Mouse (Mus musculus) inflammation-experienced regulatory T-cells, adult 6 months (primary cell): ENCODE data around the gene Sclt1. TPM values are rescaled to one million over a fixed set of nuclear protein-coding genes. Genes with fewer than 3 reads are reported as not detected.

Experiments used
- ATAC-seq: one replicate; pipeline ENCODE4 v1.8.0; 2017
- polyA plus RNA-seq, 3 experiments: library from polyadenylated mRNA; unstranded; fragments of 100-300 nt; shearing (Covaris generic); gene quantifications; one replicate each; pipeline ENCODE4 v1.2.1; 2017

Gene Sclt1
- polyA plus RNA-seq, 3 experiments from 2014 or later, result 3.0 to 6.8 (median 5.2) TPM

- ATAC-seq, result peak; percentile 14
Observed at GRCm38 (mm10) chr3:41605601-41606329, 136.5 kb downstream of the Sclt1 start.

DNA sequence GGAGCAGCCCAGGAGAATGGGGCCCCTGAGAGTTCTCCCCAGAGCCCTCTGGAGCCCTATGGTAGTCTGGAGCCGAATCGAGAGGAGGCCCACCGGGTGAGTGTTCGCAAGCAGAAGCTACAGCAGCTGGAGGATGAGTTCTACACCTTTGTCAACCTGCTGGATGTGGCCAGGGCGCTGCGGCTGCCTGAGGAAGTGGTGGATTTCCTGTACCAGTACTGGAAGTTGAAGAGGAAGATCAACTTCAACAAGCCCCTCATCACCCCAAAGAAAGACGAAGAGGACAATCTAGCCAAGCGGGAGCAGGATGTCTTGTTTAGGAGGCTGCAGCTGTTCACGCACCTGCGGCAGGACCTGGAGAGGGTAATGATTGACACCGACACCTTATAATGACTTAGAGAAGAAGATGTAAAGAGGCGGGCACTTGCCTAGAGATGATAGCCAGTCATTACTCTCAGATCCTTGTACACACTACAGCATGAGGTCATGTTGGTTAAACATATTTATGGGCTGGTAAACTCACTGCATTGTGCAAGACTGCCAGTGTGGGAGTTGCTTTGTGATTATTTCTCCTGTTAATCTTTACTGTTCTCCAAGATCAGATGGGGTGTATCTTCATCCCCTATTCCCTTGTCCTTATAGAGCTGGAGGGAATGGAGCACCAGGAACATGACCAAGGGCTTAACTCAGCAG is 137.5 kb downstream of the Sclt1 start:
- ATAC-seq, result peak; percentile 43

- ATAC-seq, result no peak
Observed at GRCm38 (mm10) chr3:41603470-41604019, 138.8 kb downstream of the Sclt1 start.

DNA sequence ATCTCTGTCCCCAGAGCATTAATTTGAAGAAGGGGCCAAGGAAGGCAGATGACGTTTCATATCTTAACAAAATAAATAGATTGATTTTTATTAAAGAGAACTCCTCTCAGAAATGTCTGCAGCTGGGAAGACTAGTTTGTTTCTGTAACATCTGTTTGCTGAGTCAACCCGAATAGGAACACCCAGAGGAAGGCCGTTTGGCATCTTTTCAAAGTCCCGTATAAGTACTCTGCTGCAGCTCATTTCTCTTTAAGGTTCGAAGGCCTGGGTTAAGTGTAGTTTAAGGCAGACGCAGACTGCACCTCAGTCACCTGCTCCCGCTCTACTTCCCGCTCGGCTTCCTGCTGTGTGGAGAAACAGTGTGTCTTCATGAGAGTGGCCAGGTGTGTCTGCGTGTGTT is 139.4 kb downstream of the Sclt1 start:
- ATAC-seq, result no peak

- no peak for ATAC-seq
Observed at GRCm38 (mm10) chr3:41601226-41602020, 140.9 kb downstream of the Sclt1 start.

DNA sequence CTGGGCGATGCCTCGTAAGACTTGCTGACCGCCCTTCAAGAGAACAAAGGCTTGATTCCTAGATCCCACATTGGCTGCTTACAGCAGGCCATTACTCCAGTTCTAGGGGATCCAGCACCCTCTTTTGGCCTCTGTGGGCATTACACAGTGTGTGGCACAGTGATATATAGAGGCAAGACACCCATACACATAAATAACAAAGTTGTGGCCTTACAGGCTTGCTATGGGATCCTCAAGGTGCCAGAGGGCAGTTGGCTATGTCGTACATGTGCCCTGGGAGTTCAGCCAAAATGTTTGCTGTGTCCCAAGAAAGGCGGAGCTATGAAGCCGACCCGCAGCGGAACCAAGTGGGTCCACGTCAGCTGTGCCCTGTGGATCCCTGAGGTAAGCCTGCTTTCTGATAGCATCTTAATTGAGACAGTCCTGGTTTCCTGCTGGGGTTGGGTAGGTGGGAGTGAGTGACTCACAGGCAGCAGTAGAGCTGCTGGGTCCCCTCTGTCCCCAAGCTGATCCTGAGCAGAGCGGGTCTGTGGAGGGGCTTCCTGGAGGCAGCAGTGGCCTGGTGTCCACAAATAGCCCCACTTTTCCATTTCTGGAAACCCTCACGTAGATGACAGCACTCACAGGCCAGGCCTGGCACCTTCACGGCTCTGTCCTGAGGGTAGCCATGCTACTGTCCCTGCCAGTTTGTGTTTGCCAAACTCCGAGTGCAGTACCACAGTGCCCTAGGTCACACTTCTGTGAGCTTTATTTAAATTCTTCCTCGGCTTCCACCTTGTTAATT is 142.3 kb downstream of the Sclt1 start:
- peak; percentile 60 for ATAC-seq

DNA sequence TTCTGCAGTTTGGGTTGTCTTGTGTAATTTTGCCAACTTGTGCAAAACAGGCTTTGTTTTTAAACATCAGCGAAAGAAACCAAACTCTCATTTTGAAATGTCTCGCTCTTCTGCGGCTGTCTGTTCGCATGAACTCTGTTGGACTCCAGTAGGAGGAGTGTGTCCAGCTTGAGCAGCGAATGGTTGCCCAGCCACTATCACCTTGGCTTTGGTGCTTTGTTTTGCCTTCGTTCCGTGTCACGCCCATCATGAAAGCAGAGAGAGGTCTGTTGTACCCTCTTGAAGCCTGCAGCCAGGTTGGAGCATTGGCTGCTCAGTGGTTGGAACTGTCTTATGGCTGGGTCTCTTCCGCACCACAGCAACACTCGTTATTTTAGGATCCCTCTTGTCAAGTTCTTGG is 143.1 kb downstream of the Sclt1 start:
- no peak for ATAC-seq

DNA sequence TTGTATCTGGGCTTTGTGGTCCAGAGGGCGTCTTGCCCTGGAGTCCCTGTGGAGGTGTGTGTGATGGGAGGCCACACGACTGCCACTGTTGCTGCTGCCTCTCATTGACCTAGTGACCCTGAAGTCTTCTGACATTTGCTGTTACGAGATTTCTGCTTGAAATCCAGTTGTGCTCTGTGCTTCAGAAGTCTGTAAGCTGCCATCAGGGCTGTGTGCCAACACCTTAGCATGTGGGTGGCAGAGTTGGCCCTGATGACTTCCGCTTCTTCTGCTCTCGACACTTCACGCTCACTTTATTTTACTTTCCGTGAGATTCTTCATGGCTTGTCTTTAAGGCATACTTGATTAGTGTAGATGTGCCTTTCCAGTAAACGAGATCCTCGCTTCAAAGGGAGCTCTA is 143.9 kb downstream of the Sclt1 start:
- ATAC-seq, result no peak

GRCm38 (mm10) chr3:41597036-41597435 is 145.3 kb downstream of the Sclt1 start:
- no peak for ATAC-seq

- ATAC-seq, result no peak
Observed at GRCm38 (mm10) chr3:41595010-41595409, 147.3 kb downstream of the Sclt1 start.

DNA sequence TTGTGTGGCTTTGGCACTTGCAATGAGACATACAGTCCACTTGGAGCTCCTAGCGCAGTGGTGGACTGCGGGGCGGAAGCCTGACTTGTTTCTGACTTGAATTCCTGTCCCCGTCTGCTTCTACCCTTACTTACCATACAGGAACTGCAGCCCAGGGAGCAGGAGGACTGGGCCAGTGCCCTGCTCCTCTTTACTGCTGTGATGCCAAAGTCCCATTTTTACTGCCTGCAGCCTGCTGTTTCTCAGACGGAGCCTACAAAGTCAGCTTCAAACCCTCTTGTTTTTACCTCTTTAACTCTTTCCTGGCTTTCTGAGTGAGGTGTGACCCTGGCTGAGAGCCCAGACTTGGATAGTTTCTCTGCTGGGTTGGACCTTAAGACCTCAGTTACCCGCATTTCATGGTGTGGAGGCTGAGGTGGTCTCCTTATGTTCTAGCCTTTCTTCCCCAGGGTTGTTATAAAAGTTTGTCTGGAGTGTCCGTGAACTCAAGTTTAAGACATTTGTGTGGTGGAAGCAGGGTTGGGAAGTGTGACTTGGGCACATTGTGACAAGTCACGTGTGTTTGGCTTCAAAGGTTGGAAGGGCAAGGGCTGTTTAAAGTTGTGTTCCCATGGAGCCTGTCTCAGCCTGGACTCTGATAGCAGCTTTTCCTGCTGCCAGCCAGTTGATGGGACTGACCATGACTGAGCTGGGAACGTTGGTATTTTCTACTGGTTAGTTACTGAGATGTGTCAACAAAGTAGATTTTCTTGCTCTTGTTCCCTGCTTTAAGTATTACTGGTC is 148.0 kb downstream of the Sclt1 start:
- ATAC-seq, result no peak

GRCm38 (mm10) chr3:41592805-41593204 is 149.5 kb downstream of the Sclt1 start:
- ATAC-seq, result no peak

DNA sequence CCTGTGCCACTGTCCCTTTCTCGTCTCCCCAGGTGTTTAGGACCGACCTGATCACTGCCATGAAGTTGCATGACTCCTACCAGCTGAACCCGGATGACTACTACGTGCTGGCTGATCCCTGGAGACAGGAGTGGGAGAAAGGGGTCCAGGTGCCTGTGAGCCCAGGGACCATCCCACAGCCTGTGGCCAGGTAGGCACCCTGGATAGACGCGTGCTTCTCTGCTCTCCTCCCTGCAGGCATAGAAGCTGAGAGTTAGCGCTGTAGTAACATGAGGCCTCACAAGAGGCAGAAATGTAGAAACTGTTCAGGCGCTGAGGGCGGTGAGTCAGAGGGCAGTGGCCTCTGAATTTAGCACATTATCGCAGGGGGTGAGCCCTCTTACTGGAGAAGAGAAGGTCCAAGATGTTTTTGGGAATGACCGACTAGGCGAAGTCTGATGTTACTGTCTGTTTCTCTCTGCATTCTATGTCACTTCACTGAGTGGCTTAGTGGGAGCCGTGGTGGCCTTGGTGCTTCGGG is 150.6 kb downstream of the Sclt1 start:
- ATAC-seq, result no peak

DNA sequence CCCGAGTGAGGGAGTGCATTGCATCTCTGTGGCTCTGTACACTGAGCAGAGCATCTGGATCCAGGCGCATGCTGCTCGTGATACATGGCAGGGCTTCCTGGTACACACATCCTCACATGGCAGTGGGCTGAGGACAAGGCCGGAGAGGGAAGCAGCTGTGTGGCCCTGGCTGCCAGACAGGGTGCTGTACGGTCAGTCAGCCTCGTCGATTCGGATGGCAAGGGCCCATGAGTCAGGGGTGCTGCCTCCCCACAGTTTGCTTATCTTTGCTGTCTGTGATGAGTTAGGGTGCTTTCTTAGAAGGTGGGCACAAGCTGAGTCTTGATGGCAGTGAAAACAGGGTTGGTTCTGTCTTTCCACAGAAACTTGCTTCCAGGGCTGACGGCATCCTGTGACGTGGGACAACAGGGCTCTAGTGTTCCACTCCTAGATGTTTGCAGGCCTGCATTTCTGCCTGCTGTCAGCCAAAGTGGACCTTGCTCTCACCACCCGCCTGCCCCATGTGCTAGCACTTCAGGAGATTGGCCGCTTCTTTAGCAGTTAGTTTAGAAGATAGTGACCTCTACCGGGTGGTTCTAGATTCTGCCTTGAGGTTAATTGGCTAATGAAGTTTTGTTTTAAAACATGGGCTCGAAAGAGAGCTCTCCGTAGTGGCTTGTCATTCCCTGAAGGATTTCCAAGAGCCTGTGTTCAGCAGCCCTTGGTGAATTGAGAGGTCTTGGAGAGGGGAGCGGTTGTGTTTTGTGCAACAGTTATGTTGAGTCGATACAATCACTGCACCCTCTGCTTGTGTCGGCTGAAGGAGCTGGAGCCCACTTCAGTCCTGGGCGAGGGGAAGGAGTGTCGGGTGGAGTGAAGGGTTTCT is 151.4 kb downstream of the Sclt1 start:
- ATAC-seq, result no peak

DNA sequence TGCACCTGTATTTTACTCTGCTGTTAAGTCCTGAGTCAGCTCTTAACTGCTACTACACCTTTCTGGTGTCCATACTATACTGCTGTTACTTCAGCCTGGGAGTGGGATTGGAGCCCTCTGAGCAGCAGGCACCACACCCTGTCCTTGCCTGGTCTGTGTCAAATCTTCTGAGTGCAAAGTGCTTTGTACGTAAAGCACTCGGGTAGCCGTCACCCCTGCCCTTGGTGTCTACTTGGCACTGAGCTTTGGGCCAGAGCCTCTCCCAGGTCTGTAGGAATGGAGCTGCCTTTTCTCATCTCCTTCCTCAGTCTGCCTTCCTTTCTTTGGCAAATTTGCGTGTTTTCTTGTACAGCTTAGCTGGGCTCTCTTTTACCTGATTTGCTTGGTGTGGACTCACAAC is 152.3 kb downstream of the Sclt1 start:
- no peak for ATAC-seq

DNA sequence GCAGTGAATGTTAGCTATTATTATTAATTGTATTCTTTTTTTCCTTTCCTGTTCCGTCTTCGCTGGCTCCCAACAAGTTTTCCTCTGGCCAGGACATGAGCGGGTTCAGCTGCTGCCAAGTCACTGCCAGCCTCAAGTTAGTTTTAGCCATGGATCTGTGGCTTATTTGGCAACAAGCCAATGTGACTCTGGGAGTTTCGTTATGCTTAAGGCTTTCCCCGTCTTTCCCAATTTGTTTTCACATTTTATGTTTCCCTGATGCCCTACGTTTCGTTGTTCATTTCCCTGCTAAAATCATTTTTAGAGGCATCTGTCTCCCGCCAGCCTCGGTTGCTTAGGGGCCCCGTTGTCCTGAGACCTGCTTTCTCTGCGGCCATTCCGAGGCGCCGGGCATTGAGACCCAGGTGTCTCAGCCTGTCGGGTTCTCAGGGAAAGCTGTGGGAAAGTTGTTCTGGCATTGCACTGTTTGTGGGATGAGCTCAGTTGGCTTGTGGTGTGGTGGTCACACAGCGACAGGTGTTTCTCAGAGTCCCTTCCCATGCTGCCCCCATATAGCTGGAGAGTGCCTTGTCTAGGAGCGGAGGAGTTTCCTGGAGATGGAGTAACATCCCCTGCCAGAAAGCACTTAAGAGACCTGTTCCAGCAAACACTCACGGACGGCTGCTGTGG is 152.9 kb downstream of the Sclt1 start:
- no peak for ATAC-seq

DNA sequence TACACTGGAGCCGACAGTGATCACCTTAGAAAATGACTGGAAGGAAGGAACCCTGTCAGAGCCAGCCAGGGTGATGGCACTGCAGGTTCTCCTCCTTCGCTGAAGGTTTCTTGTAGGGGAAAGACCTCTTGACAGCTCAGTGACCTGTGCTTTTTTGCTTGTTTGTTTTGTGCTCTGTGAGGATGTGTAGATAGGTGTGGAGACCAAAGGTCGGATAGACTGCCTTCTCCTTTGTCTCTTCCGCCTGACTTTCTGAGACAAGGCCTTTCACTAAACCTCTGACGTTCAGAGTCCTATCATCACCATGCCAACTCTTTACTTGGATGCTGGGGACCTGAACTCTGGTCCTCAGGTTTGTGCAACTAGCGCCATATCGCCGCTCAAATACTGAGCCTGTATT is 153.8 kb downstream of the Sclt1 start:
- no peak for ATAC-seq

- peak; percentile 67 for ATAC-seq
Observed at GRCm38 (mm10) chr3:41587588-41587987, 154.7 kb downstream of the Sclt1 start.

GRCm38 (mm10) chr3:41586917-41587316 is 155.4 kb downstream of the Sclt1 start:
- peak; percentile 44 for ATAC-seq

DNA sequence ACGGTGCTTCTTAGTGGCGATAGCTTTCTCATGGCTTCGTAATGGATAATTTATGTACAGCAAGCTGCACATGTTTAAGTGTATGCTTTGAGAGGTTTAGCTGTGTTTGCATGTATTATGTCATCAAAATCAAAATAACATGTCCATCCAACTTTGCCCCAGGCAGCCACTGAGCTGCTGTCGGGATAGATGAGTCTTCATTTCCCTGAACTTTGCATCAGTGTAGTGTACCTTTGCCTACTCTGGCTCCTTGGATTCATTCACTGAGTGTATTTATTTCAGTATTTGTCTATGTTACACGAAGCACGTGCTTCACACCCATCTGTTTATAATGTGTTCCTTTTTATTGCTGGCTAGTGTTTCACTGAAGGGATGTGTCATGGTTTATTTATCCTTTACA is 156.0 kb downstream of the Sclt1 start:
- no peak for ATAC-seq
